Mouse (Mus musculus) gastrocnemius, adult 2 months (tissue): ENCODE data around the gene Rtl1. TPM values are rescaled to one million over a fixed set of nuclear protein-coding genes. Genes with fewer than 3 reads are reported as not detected.

Experiments
- DNase-seq: peaks from one replicate; pipeline ENCODE4 v3.0.0; 2022
- H3K27ac ChIP-seq: fragments of 200-600 bp; 2 replicates; pipeline ENCODE4 v1.8.1; 2022; ENCODE audit warnings: mild to moderate bottlenecking
- H3K4me3 ChIP-seq: fragments of 200-600 bp; 2 replicates; pipeline ENCODE4 v1.8.1; 2022; ENCODE audit warnings: mild to moderate bottlenecking, moderate library complexity
- CTCF ChIP-seq: fragments of 200-600 bp; IDR thresholded peaks from 2 replicates; pipeline ENCODE4 v1.8.1; 2022; ENCODE audit warnings: antibody characterized with exemption, mild to moderate bottlenecking, moderate library complexity
- intact Hi-C: fragments of 180-260 bp; cut with DNase I; formaldehyde crosslinking; loops from one replicate; pipeline ENCODE4 v1.15.1; 2025
- long read RNA-seq, 2 experiments: library from polyadenylated mRNA; stranded (forward); transcript quantifications; one replicate each; pipeline ENCODE4 v2.0.0; 2021
- total RNA-seq, 2 experiments: library from RNA; stranded (reverse); gene quantifications; 2 replicates each; pipeline ENCODE4 v1.2.3; 2021

Rtl1 gene
- not detected for total RNA-seq
- long read RNA-seq, experiment 1 = 0 reads
- long read RNA-seq, experiment 2 = 0 reads

DNA sequence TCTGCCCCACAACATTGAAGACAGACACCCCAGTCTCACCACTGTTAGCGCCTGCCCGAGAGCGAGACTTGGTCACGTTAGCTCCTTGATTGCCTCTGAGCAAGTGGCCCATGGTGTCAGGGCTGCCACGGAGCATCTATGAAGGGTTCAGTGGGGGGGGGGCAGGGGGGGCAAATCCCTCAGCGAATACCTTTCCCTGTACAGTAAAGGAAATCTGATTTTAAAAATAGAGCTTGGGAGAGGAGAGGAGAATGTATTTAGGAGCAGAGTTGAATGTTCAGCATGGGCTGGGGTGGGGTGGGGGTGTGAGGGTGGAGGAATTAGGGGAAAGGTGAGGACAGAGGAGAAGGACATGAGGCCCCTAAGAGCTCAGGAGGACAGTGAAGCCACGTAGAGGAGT is at the start of gene Rtl1:
Gene Rtl1, minus strand, starts transcription at position 101 of the 400 bp plus-strand sequence.
- Histone ChIP-seq H3K27ac (no peak within 1 kb of the TSS), H3K4me3 (no peak within 1 kb of the TSS)
- no peak for DNase-seq
- TF ChIP-seq CTCF = no peak
- intact Hi-C loops = no loop called here

DNA sequence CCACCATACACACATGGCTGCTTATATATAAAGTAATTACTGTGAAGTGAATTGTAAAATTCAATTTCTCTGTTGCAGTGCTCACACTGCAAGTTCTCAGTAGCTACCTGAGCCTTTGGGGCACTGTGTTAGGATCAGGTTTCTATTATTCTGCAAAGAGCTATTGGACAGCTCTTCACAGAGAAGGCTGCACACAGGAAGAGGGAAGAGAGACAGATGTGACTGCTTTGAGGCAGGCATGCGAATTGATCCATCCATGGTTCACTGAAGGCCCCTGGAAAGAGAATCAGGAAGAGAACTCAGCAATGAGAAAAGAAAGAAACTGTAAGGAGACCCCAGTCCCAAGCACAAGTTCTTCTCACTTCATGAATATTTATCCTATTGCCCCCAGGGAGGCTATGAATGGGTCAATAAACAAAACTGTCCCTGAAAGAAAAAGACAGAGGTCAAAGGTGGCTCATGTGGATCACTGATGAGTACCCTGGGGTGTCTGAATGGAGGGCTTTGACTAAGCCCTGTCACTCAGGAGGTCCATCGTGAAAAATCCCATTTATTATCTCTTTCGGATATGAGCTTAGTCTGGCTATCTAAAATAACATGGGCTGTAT is 40.5 kb upstream of the Rtl1 start:
- H3K27ac ChIP-seq = no peak overlapping the region
- H3K4me3 ChIP-seq = no peak overlapping the region
- no peak for TF ChIP-seq CTCF
- intact Hi-C loops = no loop called here
- DNase-seq = no peak

DNA sequence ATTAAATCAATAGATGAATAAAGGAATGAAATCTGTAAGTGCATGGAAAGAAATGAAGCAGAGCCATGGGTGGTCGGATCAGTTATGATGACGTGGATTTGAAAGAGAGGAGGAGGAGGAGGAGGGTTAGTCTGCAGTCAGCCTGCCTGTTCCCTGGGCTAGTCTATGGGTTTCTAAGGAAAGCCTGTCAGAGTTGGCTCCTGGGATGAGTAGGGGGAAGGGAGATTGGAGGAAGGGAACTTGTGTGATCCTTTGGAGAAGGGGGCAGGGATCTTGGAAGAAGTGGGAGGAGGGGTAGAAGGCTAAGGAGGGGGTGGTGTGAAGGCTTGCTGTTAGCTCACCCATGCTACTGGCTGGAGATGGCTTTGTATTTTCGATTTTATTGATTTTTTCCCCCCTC is 31.9 kb upstream of the Rtl1 start:
- intact Hi-C loops = no loop called here
- H3K4me3 ChIP-seq = no peak overlapping the region
- no peak for TF ChIP-seq CTCF
- H3K27ac ChIP-seq = no peak overlapping the region
- DNase-seq = no peak

DNA sequence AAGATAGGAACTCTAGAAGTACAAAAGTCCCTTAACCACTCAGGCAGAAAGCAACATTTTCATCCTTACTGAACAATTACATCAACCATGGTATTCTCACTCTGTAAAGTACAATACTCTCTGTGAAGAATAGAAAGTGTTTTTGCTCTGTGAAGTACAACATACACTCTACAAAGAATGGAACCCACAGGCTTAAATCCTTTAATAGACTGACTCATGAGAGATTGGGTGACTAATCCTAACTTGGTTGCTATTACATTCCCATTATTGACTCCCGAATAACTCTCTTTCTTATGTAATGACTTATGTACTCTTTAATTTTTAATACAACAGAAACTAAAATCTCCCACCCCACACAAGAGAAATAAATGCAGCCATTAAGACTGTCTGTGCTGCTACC is 28.8 kb upstream of the Rtl1 start:
- intact Hi-C loops = no loop called here
- Histone ChIP-seq H3K4me3 (no peak overlapping the region), H3K27ac (no peak overlapping the region)
- no peak for TF ChIP-seq CTCF
- no peak for DNase-seq

DNA sequence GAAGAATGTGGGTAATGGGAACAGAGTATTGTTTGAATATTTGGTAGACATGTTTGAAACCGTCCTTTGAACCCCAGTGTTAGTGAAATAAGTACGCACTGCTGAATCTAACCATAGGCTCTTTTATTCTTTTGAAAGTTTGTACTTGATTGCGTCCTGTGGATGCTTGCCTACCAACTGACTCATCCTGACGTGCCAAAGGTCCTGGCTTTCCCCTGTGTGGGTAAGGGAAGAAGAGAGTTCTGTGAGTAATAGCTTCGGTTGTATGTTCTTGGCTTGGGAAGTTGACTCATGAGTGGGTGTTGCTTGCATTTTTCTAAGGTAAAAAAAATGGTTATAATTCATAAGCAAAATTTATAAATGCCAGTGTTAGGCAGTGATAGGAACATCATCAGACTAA is 26.8 kb upstream of the Rtl1 start:
- DNase-seq = no peak
- intact Hi-C loops = no loop called here
- TF ChIP-seq CTCF = no peak

DNA sequence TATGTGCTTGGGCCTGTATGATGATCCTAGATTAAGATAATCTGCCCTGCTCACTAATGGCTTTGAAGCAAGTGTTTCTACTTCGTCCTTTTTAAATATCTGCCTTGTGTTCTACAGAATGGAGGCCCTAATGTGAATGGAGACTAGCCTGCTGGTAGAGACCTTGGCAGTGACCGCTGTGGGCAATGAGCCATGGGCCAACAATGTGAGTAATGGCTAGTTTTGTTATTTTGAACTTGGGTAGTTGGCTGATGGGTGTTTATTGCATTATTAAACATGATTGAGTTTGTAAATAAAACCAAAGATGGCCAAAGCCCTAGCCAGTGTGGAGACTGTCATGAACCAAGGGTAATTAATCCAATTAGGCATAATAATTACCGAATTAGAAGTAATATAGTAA is 20.1 kb upstream of the Rtl1 start:
- no peak for TF ChIP-seq CTCF
- DNase-seq = no peak
- Histone ChIP-seq H3K27ac (no peak overlapping the region), H3K4me3 (no peak overlapping the region)
- intact Hi-C loops = no loop called here

More for the DNA sequence above, 26.8 kb upstream of the Rtl1 start:
- Histone ChIP-seq H3K27ac (no peak overlapping the region), H3K4me3 (no peak overlapping the region)

DNA sequence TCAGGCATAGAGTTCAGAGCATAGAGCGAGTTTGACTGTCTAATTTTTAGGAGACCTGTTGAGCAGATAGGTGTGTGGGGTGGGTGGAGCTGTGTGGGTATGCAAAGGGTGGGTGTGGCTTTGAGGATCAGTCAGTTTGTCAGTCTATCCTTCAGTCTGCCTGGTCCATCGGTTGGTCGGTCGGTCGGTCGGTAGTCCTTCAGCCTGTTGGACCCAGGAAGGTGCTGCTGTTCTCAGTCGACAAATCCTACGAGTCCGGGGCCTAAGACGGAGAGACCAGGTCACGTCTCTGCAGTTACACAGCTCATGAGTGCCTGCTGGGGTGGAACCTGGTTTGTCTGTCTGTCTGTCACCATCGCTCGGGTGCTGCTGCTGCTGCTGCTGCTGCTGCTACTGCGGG is 17.9 kb upstream of the Rtl1 start:
- H3K27ac ChIP-seq = no peak overlapping the region
- DNase-seq = no peak
- no peak overlapping the region for H3K4me3 ChIP-seq
- no peak for TF ChIP-seq CTCF
- intact Hi-C loops = no loop called here

DNA sequence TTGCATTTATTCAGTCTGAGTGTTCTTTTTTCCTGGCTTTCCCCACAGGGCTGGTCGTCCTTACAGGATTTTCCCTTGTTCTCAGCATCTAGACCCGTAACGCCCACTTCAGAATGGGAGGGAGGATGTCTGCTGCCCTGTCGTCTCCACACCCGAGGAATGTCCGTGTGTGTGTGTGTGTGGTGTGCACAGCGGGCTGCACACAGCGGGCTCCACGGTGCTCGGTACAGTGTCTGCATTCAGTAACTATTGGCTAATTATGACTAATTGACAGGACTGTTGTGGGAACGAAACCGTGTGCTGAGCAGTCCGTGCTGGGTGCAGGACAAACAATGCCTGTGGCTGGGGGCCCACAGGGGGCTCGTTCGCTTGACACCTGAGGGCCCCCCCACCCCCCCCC is 17.0 kb upstream of the Rtl1 start:
- no peak for TF ChIP-seq CTCF
- no peak for DNase-seq
- intact Hi-C loops = no loop called here
- Histone ChIP-seq H3K27ac (no peak overlapping the region), H3K4me3 (no peak overlapping the region)

DNA sequence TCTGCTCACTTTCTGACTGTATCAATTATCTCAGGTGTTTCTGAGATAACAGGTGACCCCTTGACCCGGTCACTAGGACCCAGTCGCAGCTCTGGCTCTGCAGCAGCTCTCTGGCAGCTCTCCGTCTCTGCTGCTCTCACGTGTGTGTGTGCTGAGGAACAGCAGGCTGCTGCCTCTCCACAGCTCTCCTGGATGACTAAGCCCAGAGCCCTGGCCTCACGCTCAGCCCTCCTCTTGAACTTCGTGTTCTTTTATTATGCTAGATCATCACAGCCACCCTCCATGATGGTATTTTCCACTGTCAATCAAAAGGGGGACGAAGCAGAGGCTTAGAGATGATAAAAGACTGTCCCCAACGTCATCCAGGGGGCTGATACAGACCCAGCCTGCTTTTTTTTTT is 15.2 kb upstream of the Rtl1 start:
- TF ChIP-seq CTCF = no peak
- no peak overlapping the region for H3K4me3 ChIP-seq
- intact Hi-C loops = no loop called here
- no peak for DNase-seq
- no peak overlapping the region for H3K27ac ChIP-seq

DNA sequence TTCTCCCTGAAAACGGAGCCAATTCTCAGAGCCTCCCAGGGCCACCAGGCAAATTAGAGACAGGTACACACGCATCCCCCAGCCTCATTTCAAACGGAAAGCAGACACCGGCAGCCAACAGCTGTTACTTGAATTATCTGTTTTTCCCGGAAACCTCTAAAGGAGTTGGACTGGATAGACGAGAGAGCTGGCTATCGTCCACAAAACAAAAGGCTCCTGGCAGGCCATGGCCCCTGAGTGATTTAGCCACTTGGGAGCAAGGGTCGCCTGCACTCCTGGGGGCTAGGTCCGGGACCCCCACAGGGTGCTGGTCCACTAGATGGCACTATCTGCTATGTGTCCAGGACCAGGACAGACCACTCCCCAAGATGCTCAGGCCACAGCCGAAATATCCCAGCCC is 14.3 kb upstream of the Rtl1 start:
- DNase-seq = no peak
- no peak for TF ChIP-seq CTCF
- Histone ChIP-seq H3K4me3 (no peak overlapping the region), H3K27ac (no peak overlapping the region)
- intact Hi-C loops = no loop called here

DNA sequence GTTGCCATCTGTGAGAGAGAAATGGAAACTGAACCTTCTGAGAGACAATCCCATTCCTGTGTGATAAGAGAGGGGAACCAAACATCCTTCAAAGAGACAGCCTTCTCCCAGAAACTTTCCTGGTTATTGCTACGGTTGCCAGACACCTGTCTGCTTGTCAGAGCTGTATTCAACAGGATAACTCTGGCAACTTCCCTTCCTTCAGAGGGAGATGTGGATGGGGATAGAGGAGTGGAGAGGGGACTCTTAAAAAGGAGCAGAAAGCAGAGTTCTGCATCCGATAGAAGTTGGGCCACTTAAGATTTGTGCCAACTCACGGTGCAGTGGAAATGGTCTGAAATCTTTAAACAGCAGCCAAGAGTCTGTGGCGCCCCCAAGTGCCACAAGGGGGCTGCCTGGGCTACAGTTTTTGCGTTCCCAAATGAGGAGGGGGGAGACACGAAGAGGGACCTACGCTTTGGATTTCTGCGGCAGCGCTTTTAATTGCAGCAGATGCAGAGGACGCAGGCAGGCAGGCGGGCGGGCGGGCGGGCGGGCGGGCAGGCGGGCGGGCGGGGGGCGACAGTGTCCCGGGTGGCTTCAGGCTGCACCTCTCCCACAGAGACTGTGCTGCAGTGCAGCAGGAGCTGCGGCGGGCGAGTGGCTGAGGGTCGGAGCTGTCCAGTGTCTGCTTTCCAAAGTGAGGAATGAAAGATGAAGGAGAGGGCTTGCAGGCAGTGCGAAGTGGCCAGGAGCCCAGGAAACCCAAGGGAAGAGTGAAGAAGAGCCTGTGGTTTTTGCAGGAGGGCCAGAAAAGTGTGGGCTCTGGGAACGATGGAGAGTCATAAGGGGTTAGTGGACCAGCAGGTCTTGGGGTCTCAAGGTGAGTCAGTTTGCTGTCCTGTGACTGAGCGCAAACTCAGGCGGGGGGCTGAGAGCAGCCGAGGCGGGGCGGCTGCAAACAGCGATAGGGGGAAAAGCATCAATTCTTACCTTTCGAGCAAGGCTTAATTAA is 12.6 kb upstream of the Rtl1 start:
- intact Hi-C loops = no loop called here
- no peak for DNase-seq
- no peak for TF ChIP-seq CTCF
- Histone ChIP-seq H3K27ac (no peak overlapping the region), H3K4me3 (no peak overlapping the region)

DNA sequence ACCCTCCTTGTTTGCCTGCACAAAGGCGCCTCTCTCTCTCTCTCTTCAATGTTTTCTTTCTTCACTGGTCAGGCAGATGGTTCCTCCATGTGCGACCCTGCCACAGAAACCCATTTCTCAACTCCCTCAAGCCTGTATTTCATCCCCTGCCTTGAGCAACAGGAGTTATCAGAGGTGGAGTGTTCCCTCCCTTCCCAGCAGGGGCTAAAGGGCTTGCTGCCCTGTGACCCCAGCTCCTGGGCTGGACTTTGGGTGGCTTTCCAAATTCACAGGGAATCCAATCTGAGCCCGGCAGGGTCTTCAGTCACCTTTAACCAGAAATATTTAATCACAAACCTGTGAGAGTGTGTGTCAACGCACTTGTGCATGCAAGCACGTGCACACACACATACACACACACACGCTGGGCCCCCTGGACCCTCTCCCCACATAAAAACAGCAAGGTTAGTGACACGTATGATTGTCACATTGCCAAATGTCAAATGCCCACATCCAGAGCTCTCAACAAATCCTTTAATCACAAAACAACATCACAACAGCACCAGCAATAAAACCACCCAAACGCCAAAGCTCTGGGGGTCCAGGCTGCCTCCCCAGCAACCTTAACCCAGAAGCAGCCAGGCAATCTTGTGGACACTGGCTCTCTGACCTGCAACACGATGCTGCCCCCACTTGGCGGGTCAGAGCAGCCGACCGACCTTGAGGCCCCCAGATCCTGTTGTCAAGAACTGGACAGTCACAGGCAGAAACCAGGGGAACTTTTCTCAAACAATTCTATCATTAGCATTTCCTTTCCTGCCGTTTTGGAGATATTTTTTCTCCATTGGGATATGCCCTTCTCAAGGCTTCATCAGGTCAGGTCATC is 8.7 kb upstream of the Rtl1 start:
- Histone ChIP-seq H3K4me3 (no peak overlapping the region), H3K27ac (no peak overlapping the region)
- TF ChIP-seq CTCF = peak; percentile 45
- DNase-seq = peak; percentile 41
- intact Hi-C loops = loop anchor here (1.0 kb wide), 1 partner anchor 172 kb away; no protein-coding TSS in a partner anchor
